Mouse (Mus musculus) cortical plate, adult 2 months (tissue): ENCODE data around the gene Plk2.

ENCODE experiments used
- CTCF ChIP-seq: fragments of 200-500 bp; IDR thresholded peaks from 2 replicates; pipeline ENCODE4 v1.5.1; 2011; ENCODE audit warnings: mild to moderate bottlenecking, control low read depth, low read length; ENCODE audit not compliant: insufficient read depth; ENCODE audit errors: extremely low read depth
- POLR2A ChIP-seq: fragments of 200-500 bp; IDR thresholded peaks from 2 replicates; pipeline ENCODE4 v1.6.1; 2011; ENCODE audit warnings: mild to moderate bottlenecking, low read length, control low read depth; ENCODE audit not compliant: insufficient read depth; ENCODE audit errors: extremely low read depth

- TF ChIP-seq CTCF (peak; percentile 54; the same call in 1 of the 2 replicates), POLR2A (no peak)
Observed at GRCm38 (mm10) chr13:110392210-110392609, 2.6 kb upstream of the Plk2 start.
